Mouse (Mus musculus): ENCODE measurements around the gene Rbms3. TPM values are rescaled to one million over a fixed set of nuclear protein-coding genes. Genes with fewer than 3 reads are reported as not detected.

Gene Rbms3
- total RNA-seq, 1 experiment: 2.2 TPM

- peak; percentile 46 for DNase-seq (ENCODE audit: low read depth, low spot score)
- in situ Hi-C loops (cut with MboI; ENCODE audit: low sequenced_read_pairs in 2 of 2, unreplicated experiment in 2 of 2): no loop called here
- H3K4me1 ChIP-seq (ENCODE audit: control insufficient read depth in 2 of 2, insufficient read depth in 2 of 2, low read length in 2 of 2, poor library complexity in 1 of 2): no peaks in the 10 kb centered on the region
Observed at GRCm38 (mm10) chr9:116535709-116536108, 1094.0 kb downstream of the Rbms3 start.

GRCm38 (mm10) chr9:116533381-116533780, 1096.3 kb downstream of the Rbms3 start:
- no peaks in the 10 kb centered on the region for H3K4me1 ChIP-seq (ENCODE audit: control insufficient read depth in 2 of 2, insufficient read depth in 2 of 2, low read length in 2 of 2, poor library complexity in 1 of 2)
- no peak for DNase-seq (ENCODE audit: low read depth, low spot score)
- H3K4me3 ChIP-seq (ENCODE audit: insufficient read depth in 1 of 2, low read depth in 1 of 2, low read length in 2 of 2, poor library complexity in 1 of 2, severe bottlenecking in 1 of 2): no peak overlapping the region
- H3K9me3 ChIP-seq (ENCODE audit: control insufficient read depth, insufficient read depth, low read depth, low read length): no peaks in the 10 kb centered on the region
- H3K9ac ChIP-seq (ENCODE audit: insufficient read depth, low read depth, low read length, poor library complexity, severe bottlenecking): no peak overlapping the region
- TF ChIP-seq HCFC1 (IDR thresholded peaks at IDR 0.05; ENCODE audit: borderline replicate concordance, insufficient read depth, low read length) (no peak), ZNF384 (IDR thresholded peaks at IDR 0.05; ENCODE audit: low read depth, low read length) (no peak), MAFK (IDR thresholded peaks at IDR 0.05; ENCODE audit: insufficient read depth, low read depth, low read length) (no peak), CHD2 (IDR thresholded peaks at IDR 0.05; ENCODE audit: low read depth, low read length) (no peak), ZC3H11A (IDR thresholded peaks at IDR 0.05; ENCODE audit: borderline replicate concordance, low read depth, low read length) (no peak)
- no peak overlapping the region for H3K27ac ChIP-seq (ENCODE audit: insufficient read depth, low read depth, low read length, poor library complexity, severe bottlenecking)
- no peaks in the 10 kb centered on the region for H3K36me3 ChIP-seq (ENCODE audit: control insufficient read depth, insufficient read depth, low read length, poor library complexity, severe bottlenecking)
- in situ Hi-C loops (cut with MboI; ENCODE audit: low sequenced_read_pairs in 2 of 2, unreplicated experiment in 2 of 2): no loop called here

More at GRCm38 (mm10) chr9:116535709-116536108, 1094.0 kb downstream of the Rbms3 start:
- no peaks in the 10 kb centered on the region for H3K9me3 ChIP-seq (ENCODE audit: control insufficient read depth, insufficient read depth, low read depth, low read length)
- no peak overlapping the region for H3K27ac ChIP-seq (ENCODE audit: insufficient read depth, low read depth, low read length, poor library complexity, severe bottlenecking)
- H3K9ac ChIP-seq (ENCODE audit: insufficient read depth, low read depth, low read length, poor library complexity, severe bottlenecking): no peak overlapping the region
- no peak for TF ChIP-seq CHD2 (IDR thresholded peaks at IDR 0.05; ENCODE audit: low read depth, low read length)
- TF ChIP-seq ZC3H11A (IDR thresholded peaks at IDR 0.05; ENCODE audit: borderline replicate concordance, low read depth, low read length): 0 out of 2 replicates have a peak, but pooled peaks have one; percentile 5
- H3K36me3 ChIP-seq (ENCODE audit: control insufficient read depth, insufficient read depth, low read length, poor library complexity, severe bottlenecking): no peaks in the 10 kb centered on the region
- H3K4me3 ChIP-seq (ENCODE audit: insufficient read depth in 1 of 2, low read depth in 1 of 2, low read length in 2 of 2, poor library complexity in 1 of 2, severe bottlenecking in 1 of 2): no peak overlapping the region

GRCm38 (mm10) chr9:116531121-116531520, 1098.6 kb downstream of the Rbms3 start:
- Histone ChIP-seq H3K27ac (ENCODE audit: insufficient read depth, low read depth, low read length, poor library complexity, severe bottlenecking) (no peak overlapping the region), H3K9me3 (ENCODE audit: control insufficient read depth, insufficient read depth, low read depth, low read length) (no peaks in the 10 kb centered on the region), H3K36me3 (ENCODE audit: control insufficient read depth, insufficient read depth, low read length, poor library complexity, severe bottlenecking) (no peaks in the 10 kb centered on the region), H3K4me1 (ENCODE audit: control insufficient read depth in 2 of 2, insufficient read depth in 2 of 2, low read length in 2 of 2, poor library complexity in 1 of 2) (no peaks in the 10 kb centered on the region), H3K4me3 (ENCODE audit: insufficient read depth in 1 of 2, low read depth in 1 of 2, low read length in 2 of 2, poor library complexity in 1 of 2, severe bottlenecking in 1 of 2) (no peak overlapping the region), H3K9ac (ENCODE audit: insufficient read depth, low read depth, low read length, poor library complexity, severe bottlenecking) (no peak overlapping the region)
- TF ChIP-seq ZNF384 (IDR thresholded peaks at IDR 0.05; ENCODE audit: low read depth, low read length) (no peak), MAFK (IDR thresholded peaks at IDR 0.05; ENCODE audit: insufficient read depth, low read depth, low read length) (no peak), ZC3H11A (IDR thresholded peaks at IDR 0.05; ENCODE audit: borderline replicate concordance, low read depth, low read length) (no peak), HCFC1 (IDR thresholded peaks at IDR 0.05; ENCODE audit: borderline replicate concordance, insufficient read depth, low read length) (no peak), CHD2 (IDR thresholded peaks at IDR 0.05; ENCODE audit: low read depth, low read length) (no peak)
- in situ Hi-C loops (cut with MboI; ENCODE audit: low sequenced_read_pairs in 2 of 2, unreplicated experiment in 2 of 2): no loop called here
- no peak for DNase-seq (ENCODE audit: low read depth, low spot score)

GRCm38 (mm10) chr9:116524386-116524785, 1105.3 kb downstream of the Rbms3 start:
- Histone ChIP-seq H3K4me3 (ENCODE audit: insufficient read depth in 1 of 2, low read depth in 1 of 2, low read length in 2 of 2, poor library complexity in 1 of 2, severe bottlenecking in 1 of 2) (no peak overlapping the region), H3K9ac (ENCODE audit: insufficient read depth, low read depth, low read length, poor library complexity, severe bottlenecking) (no peak overlapping the region), H3K4me1 (ENCODE audit: control insufficient read depth in 2 of 2, insufficient read depth in 2 of 2, low read length in 2 of 2, poor library complexity in 1 of 2) (no peaks in the 10 kb centered on the region), H3K36me3 (ENCODE audit: control insufficient read depth, insufficient read depth, low read length, poor library complexity, severe bottlenecking) (no peaks in the 10 kb centered on the region), H3K9me3 (ENCODE audit: control insufficient read depth, insufficient read depth, low read depth, low read length) (no peaks in the 10 kb centered on the region), H3K27ac (ENCODE audit: insufficient read depth, low read depth, low read length, poor library complexity, severe bottlenecking) (no peak overlapping the region)
- no peak for DNase-seq (ENCODE audit: low read depth, low spot score)
- in situ Hi-C loops (cut with MboI; ENCODE audit: low sequenced_read_pairs in 2 of 2, unreplicated experiment in 2 of 2): no loop called here
- no peak for TF ChIP-seq HCFC1 (IDR thresholded peaks at IDR 0.05; ENCODE audit: borderline replicate concordance, insufficient read depth, low read length)
- TF ChIP-seq MAFK (IDR thresholded peaks at IDR 0.05; ENCODE audit: insufficient read depth, low read depth, low read length): no peak

All from ES-E14 (cell line).